Mouse (Mus musculus) neutrophil, adult 59 days (primary cell): ENCODE results near the gene Arg1. TPM values are rescaled to one million over a fixed set of nuclear protein-coding genes. Genes with fewer than 3 reads are reported as not detected.

Experiments used
- total RNA-seq, 2 experiments: library from RNA; stranded (reverse); gene quantifications; 1 replicate in 1 of 2; 2 replicates in 1 of 2; pipeline ENCODE4 v1.2.4; 2023

The Arg1 gene
- under 1 TPM in 1 of 2 experiments, not detected in 1; 0.66 TPM for total RNA-seq

GRCm38 (mm10) chr10:24926962-24927720 is at the start of gene Arg1:
Gene Arg1 (minus strand): TSS chr10:24927484.

GRCm38 (mm10) chr10:24869760-24870290 is 57.5 kb downstream of the Arg1 start, which contains the start of gene Med23:
Gene Med23 (plus strand): TSS chr10:24869986.

Other genes with a start within 250 kb of the Arg1 start
- 1 to 10 TPM in 1 of 2 experiments, under 1 TPM in 1; 0.68 to 1.1 TPM for gene Enpp1, start 215.3 kb downstream of the Arg1 start, total RNA-seq
- under 1 TPM; 0.09 to 0.27 TPM for gene Enpp3, start 84.7 kb downstream of the Arg1 start, total RNA-seq
- 10 to 100 TPM; 20.9 to 24.1 TPM for gene Med23, start 57.5 kb downstream of the Arg1 start, total RNA-seq